Mouse (Mus musculus): ENCODE data around the gene Rgs19. TPM values are rescaled to one million over a fixed set of nuclear protein-coding genes. Genes with fewer than 3 reads are reported as not detected.

The Rgs19 gene
- polyA plus RNA-seq, 1 experiment from 2014 or later: 61.7 TPM

DNA sequence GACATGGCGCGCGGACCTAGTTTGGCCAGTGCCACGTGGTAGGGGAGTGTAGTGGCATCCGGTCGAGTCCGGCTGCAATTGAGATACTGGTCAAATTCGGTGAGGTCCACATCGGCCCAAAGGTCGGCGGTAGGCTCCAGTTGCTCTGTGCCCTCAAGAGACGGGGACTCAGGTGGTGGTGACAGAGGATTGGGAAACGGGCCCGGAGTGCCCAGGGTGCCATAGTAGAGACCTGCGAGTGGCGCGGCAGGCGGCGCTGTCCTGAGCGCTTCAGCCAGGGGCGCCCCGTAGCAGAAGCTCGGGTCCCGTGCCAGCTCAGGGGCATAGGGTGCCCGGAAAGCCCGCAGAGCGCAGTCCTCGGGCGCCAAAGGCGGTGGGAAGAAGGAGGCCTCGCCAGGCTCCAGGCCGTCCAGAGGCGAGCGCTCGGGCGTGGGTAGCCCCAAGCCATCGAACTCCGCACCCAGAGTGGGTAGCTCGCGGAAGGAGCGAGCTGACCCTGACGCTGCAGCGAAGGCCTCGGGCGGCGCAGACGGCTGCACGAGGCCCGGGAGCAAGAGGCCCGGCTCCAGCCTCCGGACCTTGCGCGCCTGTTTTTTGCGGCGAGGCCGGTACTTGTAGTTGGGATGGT lies 23.4 kb downstream of the Rgs19 start:
- Histone ChIP-seq H3K27ac (peak overlapping the region; percentile 39; the same call in 1 of the 2 replicates), H3K4me1 (peaks cover 37% of the 10 kb centered on the region), H3K27me3 (peaks cover 70% of the 10 kb centered on the region), H3K36me3 (no peaks in the 10 kb centered on the region), H3K9me3 (replicated peaks) (no peaks in the 10 kb centered on the region), H3K9ac (peak overlapping the region; percentile 49), H3K4me2 (peak overlapping the region; percentile 84), H3K4me3 (replicated peaks) (peak overlapping the region; percentile 55)
- WGBS: 3% methylated on average over 56 of the region's 56 CpGs
- ATAC-seq (replicated peaks; ENCODE audit: low FRiP score): peak; percentile 30; the same call in 1 of the 2 replicates

DNA sequence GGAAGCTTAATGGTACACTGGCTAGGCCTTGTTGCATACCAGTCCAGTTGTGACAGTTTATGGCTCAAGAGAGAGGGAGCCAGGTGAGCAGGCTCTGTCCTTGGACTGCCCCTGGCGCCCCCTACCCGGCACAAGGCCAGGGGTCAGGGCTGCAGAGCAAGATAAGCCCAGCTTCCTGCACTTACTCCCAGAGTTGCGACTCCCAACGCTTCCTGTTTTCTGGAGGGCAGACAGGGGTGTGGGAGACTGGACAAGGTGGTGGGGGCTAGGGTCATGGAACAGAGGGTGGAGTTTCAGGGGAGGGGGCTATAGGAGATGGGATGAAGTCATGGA lies 30.5 kb downstream of the Rgs19 start:
- Histone ChIP-seq H3K4me2 (no peak overlapping the region), H3K4me3 (replicated peaks) (no peak overlapping the region), H3K9ac (no peak overlapping the region), H3K27me3 (peaks cover 7% of the 10 kb centered on the region), H3K9me3 (replicated peaks) (no peaks in the 10 kb centered on the region), H3K36me3 (no peaks in the 10 kb centered on the region), H3K27ac (peak overlapping the region; percentile 81), H3K4me1 (peaks cover 16% of the 10 kb centered on the region)
- ATAC-seq (replicated peaks; ENCODE audit: low FRiP score): peak; percentile 36; the same call in 1 of the 2 replicates
- WGBS: 24% methylated on average over 4 of the region's 4 CpGs

DNA sequence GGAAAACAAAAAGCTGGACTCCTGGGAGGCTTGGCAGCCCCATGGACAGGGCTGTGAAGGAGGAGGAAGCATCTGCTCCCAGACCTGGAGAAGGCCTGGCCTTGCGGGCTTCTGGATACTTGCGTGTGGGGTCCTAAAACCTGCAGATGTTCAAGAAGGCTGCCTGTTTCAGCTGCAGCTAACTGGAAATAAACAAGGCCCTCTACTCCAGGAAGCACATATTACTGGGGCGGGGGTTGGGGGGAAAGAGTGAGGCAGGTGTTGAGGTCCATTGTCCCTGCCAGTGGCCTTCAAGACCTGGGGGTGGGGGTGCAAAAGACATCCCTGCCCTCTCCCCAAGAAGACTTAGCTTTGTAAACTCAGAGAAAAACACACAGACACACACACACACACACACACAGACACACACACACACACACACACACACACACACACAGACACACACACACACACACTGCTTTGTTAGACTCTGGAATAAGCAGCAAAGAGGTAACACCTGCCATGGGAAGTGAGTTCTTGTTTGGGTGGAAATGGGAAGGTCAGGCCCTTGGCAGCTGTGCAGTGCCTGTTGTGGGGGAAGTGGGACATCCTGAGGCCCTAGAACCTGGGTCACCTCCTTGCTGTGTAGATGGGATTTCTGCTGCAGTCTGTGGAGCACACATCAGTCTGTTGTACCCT lies 31.0 kb downstream of the Rgs19 start:
- 90% methylated on average over 3 of the region's 3 CpGs for WGBS
- peaks cover 2% of the 10 kb centered on the region for H3K27me3 ChIP-seq
- no peak overlapping the region for H3K9ac ChIP-seq
- H3K4me1 ChIP-seq: peaks cover 16% of the 10 kb centered on the region
- no peak overlapping the region for H3K4me3 ChIP-seq (replicated peaks)
- no peaks in the 10 kb centered on the region for H3K9me3 ChIP-seq (replicated peaks)
- peak; percentile 13; the same call in 1 of the 2 replicates for ATAC-seq (replicated peaks; ENCODE audit: low FRiP score)
- no peaks in the 10 kb centered on the region for H3K36me3 ChIP-seq
- H3K4me2 ChIP-seq: no peak overlapping the region
- peak overlapping the region; percentile 81 for H3K27ac ChIP-seq

GRCm38 (mm10) chr2:181659609-181660055 lies 34.1 kb downstream of the Rgs19 start:
- Histone ChIP-seq H3K4me1 (peaks cover 20% of the 10 kb centered on the region), H3K27me3 (no peaks in the 10 kb centered on the region), H3K4me3 (replicated peaks) (no peak overlapping the region), H3K36me3 (peaks cover 24% of the 10 kb centered on the region), H3K27ac (peak overlapping the region; percentile 56), H3K9ac (no peak overlapping the region), H3K4me2 (peak overlapping the region; percentile 38), H3K9me3 (replicated peaks) (no peaks in the 10 kb centered on the region)
- ATAC-seq (replicated peaks; ENCODE audit: low FRiP score): peak; percentile 82
- 12% methylated on average over 9 of the region's 9 CpGs for WGBS

DNA sequence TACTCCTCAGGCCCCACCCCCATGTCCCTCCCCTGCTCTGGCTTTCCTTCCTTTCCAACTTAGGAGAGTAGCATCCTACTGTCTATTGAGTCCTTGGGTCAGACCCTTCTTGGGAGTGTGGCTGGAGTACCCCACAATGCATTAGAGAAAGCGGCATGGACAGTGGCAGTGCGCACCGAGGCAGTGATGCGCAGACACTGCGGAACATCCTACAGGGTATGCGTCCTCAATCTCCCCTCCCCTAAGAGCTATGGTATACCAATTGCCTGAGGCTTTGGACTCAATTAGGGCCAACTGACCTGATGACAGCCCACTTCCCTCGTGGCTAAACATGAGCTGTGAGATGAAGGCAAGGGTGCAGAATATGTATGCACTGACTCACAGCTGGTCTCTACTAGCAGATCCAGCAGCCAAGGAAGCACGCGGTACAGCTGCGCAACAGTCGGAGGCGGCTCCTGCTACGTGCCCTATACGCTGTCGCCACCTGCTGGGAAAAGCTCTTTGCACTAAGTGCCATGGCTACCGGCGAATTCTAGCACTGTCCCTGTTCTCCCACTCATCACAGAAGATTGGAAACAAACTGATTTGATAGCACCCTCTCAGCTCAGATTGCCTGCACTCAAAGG lies 34.7 kb downstream of the Rgs19 start:
- Histone ChIP-seq H3K9me3 (replicated peaks) (no peaks in the 10 kb centered on the region), H3K27me3 (no peaks in the 10 kb centered on the region), H3K4me1 (peaks cover 20% of the 10 kb centered on the region), H3K27ac (0 out of 2 replicates have a peak overlapping the region, but pooled peaks have one; percentile 56), H3K9ac (no peak overlapping the region), H3K36me3 (peaks cover 30% of the 10 kb centered on the region), H3K4me2 (peak overlapping the region; percentile 38), H3K4me3 (replicated peaks) (no peak overlapping the region)
- 42% methylated on average over 17 of the region's 17 CpGs for WGBS
- ATAC-seq (replicated peaks; ENCODE audit: low FRiP score): peak; percentile 38; the same call in 1 of the 2 replicates

DNA sequence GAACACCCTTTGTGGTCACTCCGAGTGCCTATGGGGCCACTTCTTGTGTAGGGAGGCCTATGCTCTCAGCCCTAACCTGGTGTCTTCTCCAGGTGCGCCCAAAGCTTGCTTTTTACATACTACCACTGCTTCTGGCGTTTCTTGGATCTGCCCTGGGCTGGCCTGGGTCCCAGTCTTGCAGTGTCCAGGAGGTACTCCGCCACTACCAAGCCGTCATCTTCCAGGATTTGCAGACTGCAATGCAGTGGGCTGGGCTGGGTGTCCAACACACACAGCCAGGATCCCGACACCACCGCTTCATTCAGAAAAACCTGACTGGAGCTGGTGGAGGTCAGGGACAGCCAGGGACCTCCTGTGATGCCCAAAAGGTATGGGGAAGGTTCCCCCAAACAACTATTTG lies 35.2 kb downstream of the Rgs19 start:
- no peak overlapping the region for H3K9ac ChIP-seq
- no peaks in the 10 kb centered on the region for H3K9me3 ChIP-seq (replicated peaks)
- H3K27me3 ChIP-seq: no peaks in the 10 kb centered on the region
- H3K4me1 ChIP-seq: peaks cover 20% of the 10 kb centered on the region
- WGBS: 89% methylated on average over 7 of the region's 7 CpGs
- no peak overlapping the region for H3K4me3 ChIP-seq (replicated peaks)
- 0 out of 2 replicates have a peak overlapping the region, but pooled peaks have one; percentile 46 for H3K27ac ChIP-seq
- no peak for ATAC-seq (replicated peaks; ENCODE audit: low FRiP score)
- H3K36me3 ChIP-seq: peaks cover 35% of the 10 kb centered on the region
- H3K4me2 ChIP-seq: no peak overlapping the region

- Histone ChIP-seq H3K4me1 (peaks cover 20% of the 10 kb centered on the region), H3K27me3 (no peaks in the 10 kb centered on the region), H3K27ac (no peak overlapping the region), H3K4me3 (replicated peaks) (no peak overlapping the region), H3K36me3 (peaks cover 46% of the 10 kb centered on the region), H3K9ac (no peak overlapping the region), H3K4me2 (no peak overlapping the region), H3K9me3 (replicated peaks) (no peaks in the 10 kb centered on the region)
- WGBS: 53% methylated on average over 2 of the region's 2 CpGs
- ATAC-seq (replicated peaks; ENCODE audit: low FRiP score): no peak
Observed at GRCm38 (mm10) chr2:181657441-181657840, 36.3 kb downstream of the Rgs19 start.

DNA sequence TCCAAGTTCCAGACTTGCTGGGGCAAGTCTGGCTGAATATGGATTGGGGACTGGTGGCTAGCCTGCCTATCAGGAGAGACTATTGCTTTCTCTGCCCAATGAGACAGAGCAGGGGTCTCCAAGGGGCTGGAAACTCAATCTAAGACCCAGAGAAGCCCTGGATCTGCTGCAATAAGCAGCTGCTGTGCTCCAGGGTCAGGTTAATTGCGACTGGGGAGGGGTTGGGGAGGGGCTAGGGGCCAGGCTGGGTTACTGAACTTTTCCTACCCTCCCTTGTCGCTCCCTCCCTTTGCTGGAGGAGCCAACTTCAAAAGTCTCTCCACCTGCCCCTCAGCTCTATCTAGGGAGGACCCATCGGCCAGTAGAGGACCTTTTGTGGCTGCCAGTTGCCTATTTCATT lies 37.0 kb downstream of the Rgs19 start, which contains the start of gene Gm29797:
TSS of gene Gm29797 (plus strand) at position 301 of the 400 bp plus-strand sequence.
- WGBS: 34% methylated on average over 3 of the region's 3 CpGs
- no peaks in the 10 kb centered on the region for H3K9me3 ChIP-seq (replicated peaks)

DNA sequence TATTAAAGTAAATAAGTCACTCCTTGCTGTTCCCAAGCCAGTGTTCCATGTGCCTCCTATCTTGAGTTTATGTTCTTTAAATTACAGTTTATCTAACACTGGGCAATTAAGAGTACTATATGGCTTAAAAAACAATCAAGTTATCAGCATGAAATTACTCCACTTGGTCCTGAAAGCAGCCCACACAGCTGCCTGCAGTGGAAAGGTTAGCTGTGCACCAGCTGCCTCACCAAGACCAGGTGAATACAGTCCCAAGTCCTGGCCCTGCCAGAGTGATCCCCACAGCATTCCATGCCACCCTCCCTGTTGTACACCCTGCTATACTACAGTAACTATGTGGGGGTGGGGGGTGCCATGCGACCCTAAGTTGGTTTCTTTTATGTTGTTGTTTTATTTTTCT lies 40.3 kb downstream of the Rgs19 start:
- no peak overlapping the region for H3K9ac ChIP-seq
- H3K27me3 ChIP-seq: no peaks in the 10 kb centered on the region
- peaks cover 4% of the 10 kb centered on the region; the same call in 1 of the 2 replicates for H3K4me1 ChIP-seq
- H3K36me3 ChIP-seq: peaks cover 85% of the 10 kb centered on the region
- no peak for ATAC-seq (replicated peaks; ENCODE audit: low FRiP score)
- H3K27ac ChIP-seq: no peak overlapping the region
- H3K4me3 ChIP-seq (replicated peaks): no peak overlapping the region
- WGBS: 96% methylated on average over 1 of the region's 1 CpGs
- H3K4me2 ChIP-seq: no peak overlapping the region
- H3K9me3 ChIP-seq (replicated peaks): no peaks in the 10 kb centered on the region

More for the DNA sequence above, 37.0 kb downstream of the Rgs19 start, which contains the start of gene Gm29797:
- Histone ChIP-seq H3K4me3 (replicated peaks) (no peak within 1 kb of the TSS), H3K27ac (no peak within 1 kb of the TSS), H3K4me1 (peaks cover 20% of the 10 kb centered on the region), H3K36me3 (peaks cover 53% of the 10 kb centered on the region), H3K4me2 (no peak within 1 kb of the TSS), H3K27me3 (no peaks in the 10 kb centered on the region), H3K9ac (no peak within 1 kb of the TSS)
- ATAC-seq (replicated peaks; ENCODE audit: low FRiP score): no peak

DNA sequence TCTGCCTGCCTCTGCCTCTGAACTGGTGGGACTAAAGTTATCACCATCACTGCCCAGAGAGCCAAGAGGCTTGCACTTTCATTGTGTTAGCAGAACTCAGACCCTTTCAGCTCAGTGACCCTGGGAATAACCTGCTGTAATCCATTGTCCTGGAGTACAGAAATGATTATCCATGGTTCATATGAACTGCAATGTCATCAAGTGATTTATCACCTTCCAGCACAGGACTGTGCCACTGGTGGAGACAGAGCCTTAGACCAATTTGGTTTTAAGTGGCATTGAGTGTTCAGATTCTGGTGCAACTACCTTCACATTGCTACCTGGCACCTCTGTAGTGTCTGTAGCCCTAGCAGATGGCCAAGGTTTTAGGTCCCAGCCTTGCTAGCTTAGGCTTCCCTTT lies 40.7 kb downstream of the Rgs19 start:
- H3K4me2 ChIP-seq: no peak overlapping the region
- no peaks in the 10 kb centered on the region for H3K27me3 ChIP-seq
- no peak overlapping the region for H3K27ac ChIP-seq
- no peak overlapping the region for H3K4me3 ChIP-seq (replicated peaks)
- peaks cover 4% of the 10 kb centered on the region; the same call in 1 of the 2 replicates for H3K4me1 ChIP-seq
- no peaks in the 10 kb centered on the region for H3K9me3 ChIP-seq (replicated peaks)
- no peak for ATAC-seq (replicated peaks; ENCODE audit: low FRiP score)
- no peak overlapping the region for H3K9ac ChIP-seq
- H3K36me3 ChIP-seq: peaks cover 90% of the 10 kb centered on the region

DNA sequence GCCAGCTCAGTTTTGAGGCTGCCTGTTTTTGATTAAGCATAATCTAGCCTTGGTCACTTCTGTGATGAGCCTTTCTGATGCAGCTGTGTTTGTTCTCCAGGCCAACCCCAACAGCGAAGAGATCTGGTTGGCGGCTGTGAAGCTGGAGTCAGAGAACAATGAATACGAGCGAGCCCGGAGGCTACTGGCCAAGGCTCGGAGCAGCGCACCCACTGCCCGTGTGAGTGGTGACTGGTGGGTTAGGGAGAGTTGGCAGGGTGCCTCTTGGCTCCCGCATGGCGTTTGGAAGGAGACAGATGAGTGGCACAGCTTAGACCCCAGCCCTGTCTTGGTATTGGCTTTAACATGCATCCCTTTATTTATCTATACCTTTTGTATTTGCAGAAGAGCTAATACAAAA lies 44.9 kb downstream of the Rgs19 start:
- peaks cover 100% of the 10 kb centered on the region for H3K36me3 ChIP-seq
- 91% methylated on average over 10 of the region's 10 CpGs for WGBS

More for the DNA sequence above, 44.9 kb downstream of the Rgs19 start:
- Histone ChIP-seq H3K4me1 (no peaks in the 10 kb centered on the region), H3K4me3 (replicated peaks) (no peak overlapping the region), H3K9ac (no peak overlapping the region), H3K4me2 (no peak overlapping the region), H3K9me3 (replicated peaks) (no peaks in the 10 kb centered on the region), H3K27ac (no peak overlapping the region), H3K27me3 (no peaks in the 10 kb centered on the region)
- ATAC-seq (replicated peaks; ENCODE audit: low FRiP score): no peak
